Mouse (Mus musculus) kidney, adult 11 months (tissue): ENCODE data around the gene Myg1.
A peak's percentile ranks its signal among the peaks of the same experiment; 100 is the strongest.

Source experiments
- DNase-seq: peaks from one replicate; pipeline ENCODE4 v3.0.0; 2022

Gene Myg1

DNA sequence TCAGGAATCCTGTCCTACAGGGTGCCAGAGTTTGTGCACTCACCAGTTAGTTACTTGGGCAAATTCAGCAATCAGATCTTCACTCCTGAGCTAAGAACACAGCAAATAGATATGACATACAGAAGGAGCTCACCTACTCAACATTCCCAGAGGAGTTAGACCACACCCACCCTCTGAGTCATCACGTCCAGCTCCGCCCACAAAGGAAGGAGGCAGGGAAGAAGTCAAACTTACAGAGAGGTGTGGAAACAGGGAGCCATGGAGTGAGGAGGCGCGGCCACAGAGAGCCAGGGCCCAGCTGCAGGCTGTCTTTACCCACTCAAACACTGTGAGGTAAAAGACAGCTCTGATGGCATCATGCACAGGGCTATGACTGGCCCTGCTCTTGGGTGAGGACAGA, 14.9 kb downstream of the Myg1 start:
- no peak for DNase-seq

DNA sequence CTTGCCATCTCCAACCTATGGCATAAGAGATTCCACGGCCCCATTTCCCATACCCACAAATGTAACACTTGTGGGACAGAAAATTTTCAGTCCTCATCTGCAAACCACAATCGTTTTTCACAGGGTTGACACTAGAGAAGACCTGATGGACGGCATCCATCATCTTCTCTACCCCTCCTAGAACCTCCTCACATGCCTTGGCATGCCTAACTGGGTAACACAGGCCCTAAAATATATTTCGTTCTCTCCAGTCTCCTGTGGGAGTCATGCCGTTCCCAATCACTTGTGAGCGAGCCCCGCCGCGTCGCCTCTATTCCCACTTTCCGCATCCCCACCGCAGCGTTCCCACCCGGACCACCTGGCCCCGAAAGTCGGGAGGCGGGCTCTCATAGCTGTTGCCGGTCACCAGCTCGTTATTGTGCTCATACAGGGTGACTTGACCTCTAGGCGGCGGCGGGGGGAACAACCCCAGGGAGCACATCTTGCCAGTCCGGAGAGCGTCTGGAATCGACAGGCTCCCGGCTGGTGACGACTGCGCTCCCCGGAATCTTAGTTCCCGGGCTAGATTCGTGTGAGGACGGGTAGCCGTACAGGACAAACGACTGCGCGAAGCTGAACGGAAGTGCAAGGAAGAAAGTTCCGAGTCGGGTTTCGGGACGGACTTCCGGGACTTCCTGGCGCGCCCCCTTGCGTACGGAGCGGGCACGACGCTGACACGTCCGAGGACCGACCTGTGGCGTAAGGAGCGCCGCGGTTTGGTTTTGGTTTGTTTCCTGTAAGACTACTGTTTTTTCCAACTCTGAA, 18.8 kb downstream of the Myg1 start, which contains the start of gene Aaas:
TSS of gene Aaas (minus strand) at position 634 of the 804 bp plus-strand sequence.
- peak; percentile 91 for DNase-seq

DNA sequence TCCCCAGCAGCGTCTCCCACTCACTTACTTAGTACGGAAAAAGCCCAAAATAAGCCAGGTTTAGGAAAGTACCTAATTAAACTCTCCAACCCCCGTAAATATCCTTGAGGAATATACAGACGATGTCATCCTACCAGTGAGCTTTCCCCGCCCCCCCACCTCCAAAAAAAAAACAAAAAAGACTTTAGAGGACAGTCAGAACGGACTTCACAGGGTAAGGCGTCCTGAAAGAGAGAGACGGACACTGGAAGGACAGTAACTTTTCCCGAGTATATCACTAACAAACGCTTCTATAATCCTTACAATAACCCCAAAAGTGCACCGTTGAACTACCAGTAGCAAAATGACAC, 19.4 kb downstream of the Myg1 start:
- DNase-seq = no peak

DNA sequence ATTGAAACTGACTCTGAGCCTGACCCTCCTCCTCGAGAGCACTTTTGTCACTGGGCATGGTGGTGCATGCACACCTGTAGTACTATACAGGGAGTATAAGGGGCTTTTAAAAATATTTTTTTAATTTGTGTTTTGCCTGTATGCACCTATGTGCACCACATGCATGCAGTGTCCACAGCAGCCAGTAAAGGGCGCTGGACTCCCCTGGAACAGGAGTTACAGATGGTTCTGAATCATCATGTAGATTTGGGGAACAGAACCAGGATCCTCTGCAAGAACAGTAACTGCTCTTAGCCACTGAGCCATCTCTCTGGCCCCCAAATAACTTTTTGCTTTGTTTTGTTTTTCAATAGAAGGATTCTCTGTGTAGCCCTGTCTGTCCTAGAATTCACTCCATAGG, 20.7 kb downstream of the Myg1 start:
- no peak for DNase-seq

DNA sequence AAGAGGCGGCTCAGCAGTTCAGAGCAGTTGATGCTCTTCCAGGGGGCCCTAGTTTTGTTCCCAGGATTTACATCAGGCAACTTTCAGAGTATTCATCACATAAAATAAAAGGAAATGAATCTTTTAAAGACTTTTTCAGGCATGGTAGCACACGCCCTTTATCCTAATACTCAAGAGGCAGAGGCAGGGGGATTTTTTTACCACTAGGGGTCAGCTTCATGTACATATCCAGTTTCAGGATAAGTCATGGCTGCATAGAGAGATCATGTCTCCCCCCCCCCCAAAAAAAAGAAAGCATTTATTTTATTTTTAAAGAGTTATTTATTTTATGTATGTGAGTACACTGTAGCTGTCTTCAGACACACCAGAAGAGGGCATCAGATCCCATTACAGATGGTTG, 22.5 kb downstream of the Myg1 start:
- no peak for DNase-seq

DNA sequence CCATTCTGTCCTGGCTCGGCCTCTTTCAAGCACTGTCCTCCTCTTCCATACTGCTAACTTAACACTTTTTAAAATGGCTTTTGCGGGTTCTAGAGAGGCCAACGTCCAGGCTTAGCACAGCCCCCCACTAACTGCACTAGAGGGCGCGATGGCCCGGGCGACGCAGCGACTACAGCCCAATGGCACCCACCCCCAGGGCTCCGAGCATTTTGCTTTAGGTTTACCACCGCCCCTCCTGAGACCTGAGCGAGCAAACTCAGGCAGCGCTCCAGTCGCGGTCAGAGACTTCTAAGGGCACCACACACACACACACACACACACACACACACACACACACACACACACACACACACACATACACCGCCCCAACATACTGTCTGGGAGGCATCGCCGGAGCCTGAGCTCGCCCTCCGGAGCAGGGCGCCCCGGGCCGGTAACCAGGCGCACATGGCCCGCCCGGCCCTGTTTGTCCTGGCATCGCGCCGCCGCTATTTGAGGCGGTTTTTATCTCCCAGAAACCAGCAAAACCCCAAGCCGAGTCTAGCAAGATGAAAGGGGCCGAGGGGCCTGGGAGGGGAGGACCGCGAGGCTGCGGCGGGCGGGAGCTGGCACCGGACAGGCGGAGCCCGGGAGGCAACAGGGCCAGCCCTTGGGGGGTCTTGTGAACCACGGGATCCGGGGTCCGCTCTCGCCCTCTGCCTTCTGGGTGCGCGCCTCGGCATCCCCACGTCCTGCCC, 23.8 kb downstream of the Myg1 start:
- peak; percentile 31 for DNase-seq

DNA sequence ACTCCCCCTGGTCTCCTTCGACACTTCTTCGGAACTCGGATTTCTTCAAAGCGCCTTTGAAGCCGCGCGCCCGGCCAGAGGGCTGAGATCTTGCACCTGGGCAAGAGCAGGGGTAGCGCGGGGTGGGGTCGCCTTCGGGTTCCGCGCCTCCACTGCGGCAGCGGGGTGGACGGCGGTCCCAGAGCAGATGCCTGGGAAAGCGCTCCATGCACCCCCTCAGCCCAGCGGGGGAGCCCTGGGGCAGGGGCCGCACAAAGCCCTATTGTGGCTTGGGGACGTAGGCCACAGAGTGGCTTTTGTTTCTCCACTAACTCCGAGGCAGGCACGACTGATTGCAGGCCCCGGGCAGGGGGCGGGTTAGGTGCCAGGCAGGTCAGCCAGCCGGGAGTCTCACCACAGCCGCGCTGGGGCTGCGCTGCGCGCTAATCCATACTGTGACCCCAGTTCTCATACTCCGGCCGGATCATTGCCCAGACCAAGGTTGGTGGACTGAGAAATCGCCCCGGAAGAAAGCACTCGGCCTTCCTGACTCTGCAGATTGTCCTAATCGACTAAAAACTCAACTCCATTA, 24.4 kb downstream of the Myg1 start:
- peak; percentile 66 for DNase-seq

DNA sequence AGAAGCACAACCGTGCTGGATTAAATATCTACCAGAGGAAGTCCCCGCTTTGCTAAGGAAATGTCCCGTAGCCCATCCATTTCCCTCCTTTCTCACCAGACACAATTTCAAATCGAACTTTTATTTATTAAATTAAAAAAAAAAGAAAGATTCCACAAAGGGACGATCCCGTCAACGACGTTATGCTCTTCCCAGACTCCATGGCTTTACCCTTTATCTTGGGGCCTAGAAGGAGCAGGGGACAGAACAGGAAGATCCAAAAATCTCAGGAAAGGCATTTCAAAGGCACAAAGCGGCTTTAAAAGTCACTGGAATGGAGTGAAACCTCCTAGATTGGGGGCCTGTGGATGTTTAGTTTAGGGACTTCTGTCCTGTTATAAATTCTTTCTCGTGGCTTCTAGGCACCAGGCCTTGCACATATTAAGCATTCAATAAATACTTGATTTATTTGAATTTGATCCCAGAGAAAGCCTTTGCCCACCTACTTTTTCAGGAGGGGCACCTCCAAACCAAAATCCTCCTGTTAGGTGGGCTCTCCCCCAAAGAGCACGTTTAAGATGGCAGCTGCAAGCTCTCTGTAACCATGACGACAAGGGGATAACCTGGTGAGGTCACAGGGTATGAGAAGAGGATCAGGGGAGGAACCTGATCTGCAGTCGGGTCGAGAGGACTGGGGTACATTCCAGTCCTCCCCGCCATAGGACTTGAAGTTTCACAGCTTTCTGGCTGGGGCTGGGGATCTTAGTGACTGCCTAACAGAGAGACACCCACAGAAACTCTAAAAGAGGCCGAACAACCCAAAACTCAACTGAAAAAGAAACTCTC, 25.2 kb downstream of the Myg1 start:
- DNase-seq = no peak

DNA sequence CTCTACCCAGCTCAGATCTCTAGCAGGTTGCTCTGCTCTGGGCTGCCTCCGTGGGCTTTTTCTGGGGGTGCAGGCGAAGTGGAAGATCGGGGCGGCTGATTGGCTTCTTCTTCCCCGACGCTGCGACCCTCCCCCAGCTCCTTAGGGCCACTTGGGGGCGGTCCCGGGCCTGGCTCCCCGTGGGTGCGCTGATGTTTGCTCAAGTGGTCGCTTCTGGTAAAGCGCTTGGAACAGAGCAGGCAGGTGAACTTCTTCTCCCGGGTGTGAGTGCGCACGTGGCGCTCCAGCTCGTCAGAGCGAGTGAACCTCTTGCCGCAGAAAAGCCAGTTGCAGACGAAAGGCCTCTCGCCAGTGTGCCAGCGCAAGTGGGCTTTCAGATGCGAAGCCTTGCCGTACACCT, 26.6 kb downstream of the Myg1 start:
- no peak for DNase-seq

DNA sequence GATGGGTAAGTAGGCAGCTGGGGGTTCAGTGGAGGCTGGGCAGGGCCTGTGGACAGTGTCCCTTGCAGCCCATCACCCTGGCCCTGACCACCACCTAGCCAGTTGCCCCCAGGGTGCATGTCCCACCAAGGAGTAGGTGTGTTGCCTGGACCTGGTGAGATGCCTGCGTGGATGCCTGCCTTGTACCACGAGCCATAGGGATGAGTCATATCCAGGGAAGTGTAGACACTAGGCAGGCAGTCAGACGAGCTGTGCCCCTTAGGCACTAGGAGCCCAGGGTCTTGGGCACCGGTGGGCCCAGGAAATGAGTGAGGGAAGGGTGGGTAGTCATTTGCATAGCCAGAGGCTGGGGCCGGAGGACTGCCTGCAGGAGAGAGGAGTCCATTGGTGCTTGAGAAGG, 27.3 kb downstream of the Myg1 start:
- DNase-seq = no peak

DNA sequence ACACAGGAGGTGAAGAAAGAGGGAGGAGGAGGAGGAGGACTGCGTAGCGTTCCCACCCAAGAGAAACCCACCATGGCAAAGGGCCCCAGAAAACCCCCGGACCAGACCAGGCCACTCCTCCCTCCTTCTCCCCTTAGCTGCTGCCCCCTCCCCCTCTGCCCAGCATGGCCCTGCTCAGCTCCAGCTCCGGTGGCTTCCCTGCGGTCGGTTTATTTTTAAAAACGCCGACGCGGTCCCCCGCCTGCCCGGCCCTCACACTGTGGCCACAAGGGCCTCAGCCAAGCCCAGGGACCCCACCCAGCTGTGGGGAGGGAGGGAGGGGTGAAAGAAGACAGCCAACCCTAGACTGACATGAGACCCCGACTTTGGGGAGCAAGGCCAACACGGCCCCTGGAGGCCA, 31.1 kb downstream of the Myg1 start:
- DNase-seq = no peak

DNA sequence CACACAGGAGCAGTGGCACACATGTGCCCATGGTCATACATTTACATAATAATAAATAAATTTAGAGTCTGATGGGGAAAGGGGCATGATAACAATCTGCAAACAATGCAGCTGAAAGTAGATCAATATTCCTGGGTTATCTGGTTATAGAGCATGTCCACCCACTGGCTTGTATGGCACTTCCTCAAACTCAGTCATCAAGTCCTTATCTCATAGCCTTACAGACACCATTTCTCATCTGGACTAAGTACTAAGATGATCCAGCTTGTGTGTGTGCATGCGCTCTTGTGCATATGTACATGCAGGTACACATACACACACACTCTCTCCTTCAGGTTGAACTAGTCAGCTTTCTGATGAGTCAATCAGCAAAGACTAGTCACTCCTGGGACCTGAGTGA, 33.2 kb downstream of the Myg1 start:
- DNase-seq = no peak

DNA sequence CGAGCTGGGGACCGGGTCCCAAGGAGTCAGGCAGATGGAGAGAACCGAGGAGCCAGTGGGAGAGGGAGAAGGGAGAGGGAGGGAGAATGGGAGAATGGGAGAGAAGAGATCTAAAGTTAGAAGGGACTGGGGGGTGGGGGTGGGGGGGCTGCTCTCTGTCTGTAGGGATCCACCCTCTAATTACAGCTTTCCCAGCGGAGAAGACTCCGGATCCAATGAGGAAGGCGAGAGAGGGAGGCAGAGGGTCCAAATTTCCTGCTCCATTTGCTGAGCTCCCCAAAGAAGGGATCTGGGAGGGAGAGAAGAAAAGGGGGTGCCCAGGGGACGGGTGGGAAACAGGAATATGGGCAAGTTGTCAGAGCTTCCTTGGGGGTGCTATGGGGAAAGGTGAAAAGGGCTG, 34.7 kb downstream of the Myg1 start:
- no peak for DNase-seq

DNA sequence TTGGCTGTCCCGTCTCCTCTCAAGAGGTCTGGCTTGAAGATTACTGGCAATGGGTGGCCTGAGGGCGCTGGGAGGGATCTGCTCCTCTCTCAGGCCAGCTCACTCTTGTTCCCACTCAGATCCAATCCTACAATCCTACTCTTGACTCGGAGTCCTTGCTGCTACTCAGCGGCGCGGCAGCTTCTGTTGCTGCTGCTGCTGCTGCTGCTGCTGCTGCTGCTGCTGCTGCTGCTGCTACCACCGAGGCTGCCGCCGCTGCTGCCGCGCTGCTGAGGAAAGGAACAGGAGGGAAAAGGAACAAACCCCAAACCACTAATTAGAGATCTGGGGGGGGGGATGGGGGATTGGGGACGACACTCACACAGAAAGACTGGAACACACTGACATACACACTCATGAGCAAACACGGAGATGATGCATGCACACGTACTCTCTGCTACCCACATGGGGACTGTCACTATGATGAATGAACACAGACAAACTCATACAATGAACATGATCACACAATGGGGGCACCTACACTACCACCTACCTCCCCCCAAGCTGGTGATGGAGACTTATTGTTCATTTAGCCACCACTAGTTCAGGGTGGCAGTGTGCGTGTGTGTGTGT, 35.3 kb downstream of the Myg1 start, which contains the start of gene Sp7:
TSS of gene Sp7 (minus strand) at position 450 of the 612 bp plus-strand sequence.
- DNase-seq = no peak

DNA sequence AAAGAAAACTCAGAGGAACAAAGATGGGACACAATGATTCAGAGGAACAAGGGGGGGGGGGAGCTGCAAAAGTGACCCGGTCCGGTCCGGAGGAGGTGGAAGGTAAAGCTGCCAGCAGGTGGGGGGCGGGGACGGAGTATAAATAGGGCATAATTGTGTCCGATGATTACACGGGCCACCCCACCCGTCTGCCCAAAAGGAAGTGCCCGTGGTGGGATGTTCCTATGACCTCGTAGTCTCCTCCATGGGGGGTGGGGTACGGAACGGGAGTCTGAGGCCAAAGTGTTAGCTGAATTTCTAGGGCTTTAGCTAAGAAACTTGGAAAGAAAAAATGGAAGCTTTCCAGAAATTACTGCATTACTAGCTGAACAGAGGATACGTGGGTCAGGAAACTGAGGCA, 38.5 kb downstream of the Myg1 start:
- no peak for DNase-seq

DNA sequence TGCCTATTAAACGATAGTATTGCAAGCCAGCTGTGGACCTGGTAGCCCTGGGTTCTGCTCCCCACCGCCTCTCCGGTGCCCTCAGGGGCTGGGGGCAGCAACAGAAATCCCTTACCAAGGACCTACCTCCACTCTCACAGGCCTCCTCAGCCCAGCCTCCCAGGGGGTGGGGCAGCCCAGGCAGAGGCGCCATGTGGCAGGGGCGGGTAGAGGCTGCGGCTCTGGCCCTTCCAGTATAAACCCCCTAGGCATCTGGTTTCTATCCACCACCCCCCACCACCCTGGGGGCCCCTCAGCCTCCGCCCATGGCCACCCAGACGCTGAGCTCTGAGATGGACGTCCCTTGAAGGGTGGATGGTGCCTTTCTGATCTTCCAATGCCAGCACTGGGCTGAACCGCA, 39.2 kb downstream of the Myg1 start:
- DNase-seq = no peak

DNA sequence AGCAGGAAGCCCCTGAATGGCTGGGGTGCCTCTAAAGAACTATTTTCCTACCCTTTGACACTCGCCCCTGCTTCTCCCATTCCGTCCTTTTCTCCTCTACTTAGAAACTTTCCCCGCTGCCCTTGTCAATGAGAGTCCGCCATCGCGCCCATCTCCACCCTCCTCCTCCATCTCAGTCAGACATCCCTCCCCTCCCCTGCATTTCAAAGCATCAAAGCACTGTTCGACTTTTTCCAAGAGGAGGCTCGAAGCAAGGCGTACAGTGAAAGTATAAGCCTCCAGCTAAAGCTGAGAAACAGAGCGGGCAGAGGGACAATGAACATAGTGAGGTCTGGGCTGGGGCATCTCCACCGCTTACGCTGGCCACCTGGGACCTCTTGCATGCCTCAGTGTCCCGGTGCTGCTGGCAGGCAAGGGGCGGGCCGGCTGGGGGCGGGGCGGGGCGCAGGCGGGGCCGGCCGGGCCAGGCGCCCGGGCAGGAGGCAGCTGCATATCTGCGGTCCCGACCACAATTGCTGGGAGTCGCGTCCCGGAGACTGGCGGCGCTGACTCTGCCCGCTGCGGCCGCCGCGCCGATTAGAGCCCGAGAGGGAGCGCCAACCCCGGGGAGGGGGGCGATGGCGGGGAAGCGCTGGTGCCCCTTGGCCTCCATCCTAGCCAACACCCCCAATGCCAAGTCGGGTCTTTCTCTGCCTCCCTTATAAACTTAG, 45.1 kb downstream of the Myg1 start:
- no peak for DNase-seq

DNA sequence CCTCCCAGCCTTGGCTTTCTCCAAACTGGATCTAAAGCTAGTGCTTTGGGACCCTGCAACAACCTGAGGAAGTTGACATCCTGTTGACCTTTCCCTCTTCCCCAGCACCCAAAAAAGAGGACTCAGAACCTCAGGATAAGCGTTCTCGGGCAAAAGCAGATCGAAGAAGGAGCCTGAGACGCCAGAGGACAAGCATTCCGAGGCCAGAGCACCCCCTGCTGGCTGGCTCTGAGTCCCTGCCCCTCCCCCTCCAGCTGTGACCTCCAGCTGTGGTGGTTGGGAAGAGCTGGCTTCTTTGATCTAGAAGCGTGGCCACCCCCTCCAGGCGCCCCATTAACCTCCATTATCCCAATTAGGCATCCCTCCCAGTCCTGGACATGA, 45.6 kb downstream of the Myg1 start:
- DNase-seq = peak; percentile 86

DNA sequence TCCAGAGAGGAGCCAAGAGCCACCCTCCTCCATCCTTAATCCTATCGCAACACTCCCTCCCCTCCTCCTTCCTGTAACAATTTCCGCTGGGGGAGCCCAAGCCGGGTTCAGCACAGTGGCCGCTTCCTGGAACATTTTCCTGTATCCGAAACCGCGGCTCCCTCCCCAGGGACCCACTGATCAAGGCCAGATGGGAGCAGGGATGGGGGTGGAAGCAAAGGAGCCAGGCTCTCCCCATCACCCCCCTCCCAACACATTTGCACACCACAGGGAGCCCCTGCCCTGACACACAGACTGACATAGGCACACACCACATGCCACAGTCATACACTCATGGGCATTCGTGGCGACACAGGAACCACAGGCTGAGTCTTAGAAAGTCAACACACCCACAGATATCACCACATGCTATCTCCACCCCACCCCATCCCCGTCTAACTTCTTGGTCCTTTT, 46.3 kb downstream of the Myg1 start:
- DNase-seq = peak; percentile 75

DNA sequence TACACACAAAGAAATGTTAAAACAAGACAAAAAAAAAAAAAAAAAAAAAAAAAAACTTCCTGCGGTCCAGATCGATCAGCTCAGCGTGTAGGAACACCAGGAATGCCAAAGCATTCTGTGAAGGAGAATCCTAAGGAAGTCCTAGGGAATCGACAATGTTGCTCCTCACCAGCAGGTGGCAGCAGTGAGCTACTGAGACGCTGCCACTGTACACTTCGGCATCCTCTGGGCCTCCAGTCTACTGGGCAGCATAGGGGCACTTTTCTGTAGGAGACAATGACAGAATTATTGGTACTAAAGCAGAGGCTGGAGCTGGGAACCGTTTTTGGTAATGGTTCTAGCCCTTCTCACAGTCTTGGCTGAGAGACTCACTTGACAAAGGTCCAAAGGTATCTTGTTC, 50.1 kb downstream of the Myg1 start:
- DNase-seq = peak; percentile 72

DNA sequence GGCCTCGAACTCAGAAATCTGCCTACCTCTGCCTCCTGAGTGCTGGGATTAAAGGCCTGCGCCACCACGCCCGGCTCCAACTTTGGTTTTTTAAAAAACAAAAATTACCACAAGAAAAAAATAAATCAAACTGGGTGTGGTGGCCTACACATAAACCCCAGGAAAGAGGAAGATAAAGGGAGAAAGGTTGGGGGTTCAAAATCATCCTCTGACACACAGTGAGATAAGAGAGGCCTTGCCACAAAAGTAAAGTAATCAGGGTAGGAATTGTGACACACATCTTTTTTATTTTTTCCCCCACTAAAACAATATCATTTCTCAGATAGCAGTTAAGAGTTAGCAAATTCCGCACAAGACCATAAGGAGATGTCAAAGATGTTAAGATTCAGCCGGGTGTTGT, 52.2 kb downstream of the Myg1 start:
- DNase-seq = no peak

DNA sequence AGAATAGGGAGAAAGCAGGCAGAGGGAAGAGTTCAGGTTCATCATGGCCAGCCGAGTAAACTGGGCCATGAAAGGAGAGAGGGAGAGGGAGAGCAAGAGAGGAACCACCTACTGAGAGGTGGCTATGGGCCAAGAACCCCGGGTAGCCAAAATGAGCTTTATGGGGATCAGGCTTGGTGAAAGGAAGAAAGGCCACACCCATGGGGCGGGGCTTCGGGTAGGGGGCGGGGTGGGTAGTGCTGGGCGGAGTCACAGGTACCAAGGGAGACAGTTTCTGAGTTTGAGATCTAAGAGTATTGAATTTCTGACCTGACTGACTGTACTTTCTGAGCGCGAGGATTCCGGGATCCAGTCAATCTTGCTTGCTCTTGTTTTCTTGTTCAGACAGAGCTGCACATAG, 55.1 kb downstream of the Myg1 start:
- DNase-seq = no peak
